Mouse (Mus musculus): ENCODE results near the gene Pjvk.

Gene Pjvk

GRCm38 (mm10) chr2:76671641-76672040, 23.4 kb downstream of the Pjvk start:
- DNase-seq: no peak

- no peak for DNase-seq
These were observed 24.0 kb downstream of the Pjvk start for GRCm38 (mm10) chr2:76672134-76672745.

DNA sequence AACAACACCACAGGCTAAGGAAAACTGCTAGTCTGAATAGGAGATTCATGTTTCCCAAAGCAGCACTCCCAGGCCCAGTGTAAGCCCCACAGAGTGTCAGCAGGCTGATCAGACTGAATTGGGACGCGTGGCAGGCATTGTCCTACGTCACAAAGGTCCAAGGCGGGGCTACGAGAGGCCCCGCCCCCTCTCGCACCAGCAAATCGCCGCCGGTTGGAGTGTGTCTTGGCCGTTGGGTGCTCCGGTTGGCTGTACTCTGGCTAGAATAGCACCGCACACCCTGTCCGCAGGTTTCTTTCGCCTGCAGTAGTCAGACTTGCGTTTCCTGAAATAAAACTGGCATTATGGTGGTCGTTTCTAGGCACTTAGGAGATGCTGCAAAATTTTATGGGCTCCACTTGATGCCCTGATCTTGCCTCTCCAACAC, 24.7 kb downstream of the Pjvk start, which contains the start of gene Fkbp7:
Gene Fkbp7, minus strand, starts transcription at position 151 of the 427 bp plus-strand sequence.
- peak; percentile 91 for DNase-seq

DNA sequence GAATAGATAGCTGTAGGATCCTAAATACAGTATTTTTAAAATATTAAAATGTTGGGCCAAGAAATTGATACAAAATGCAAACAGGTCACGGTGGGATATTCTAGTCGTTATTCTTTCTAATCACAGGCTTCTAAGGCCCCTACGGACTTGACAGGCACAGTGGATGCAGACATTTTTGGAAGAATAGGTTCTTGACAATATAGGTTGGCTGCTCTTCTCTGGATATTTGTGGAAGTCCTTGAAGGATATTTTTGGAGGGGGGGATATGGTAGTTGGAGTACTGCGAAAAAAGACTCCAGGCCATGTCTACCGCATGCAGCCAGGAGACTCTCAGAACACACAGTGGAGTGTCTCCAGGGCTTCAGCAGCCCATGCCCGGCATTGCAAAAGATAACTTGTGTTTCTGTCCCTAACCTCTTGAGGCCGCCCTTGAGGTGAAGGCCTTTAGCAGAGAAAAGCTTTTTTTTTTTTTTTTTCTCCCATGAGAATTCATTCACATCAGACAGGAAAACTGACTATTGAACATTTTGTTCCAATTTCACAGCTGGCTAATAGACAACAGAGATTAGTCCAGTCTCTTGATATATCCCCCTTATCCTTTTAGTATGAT, 25.3 kb downstream of the Pjvk start:
- peak; percentile 62 for DNase-seq

DNA sequence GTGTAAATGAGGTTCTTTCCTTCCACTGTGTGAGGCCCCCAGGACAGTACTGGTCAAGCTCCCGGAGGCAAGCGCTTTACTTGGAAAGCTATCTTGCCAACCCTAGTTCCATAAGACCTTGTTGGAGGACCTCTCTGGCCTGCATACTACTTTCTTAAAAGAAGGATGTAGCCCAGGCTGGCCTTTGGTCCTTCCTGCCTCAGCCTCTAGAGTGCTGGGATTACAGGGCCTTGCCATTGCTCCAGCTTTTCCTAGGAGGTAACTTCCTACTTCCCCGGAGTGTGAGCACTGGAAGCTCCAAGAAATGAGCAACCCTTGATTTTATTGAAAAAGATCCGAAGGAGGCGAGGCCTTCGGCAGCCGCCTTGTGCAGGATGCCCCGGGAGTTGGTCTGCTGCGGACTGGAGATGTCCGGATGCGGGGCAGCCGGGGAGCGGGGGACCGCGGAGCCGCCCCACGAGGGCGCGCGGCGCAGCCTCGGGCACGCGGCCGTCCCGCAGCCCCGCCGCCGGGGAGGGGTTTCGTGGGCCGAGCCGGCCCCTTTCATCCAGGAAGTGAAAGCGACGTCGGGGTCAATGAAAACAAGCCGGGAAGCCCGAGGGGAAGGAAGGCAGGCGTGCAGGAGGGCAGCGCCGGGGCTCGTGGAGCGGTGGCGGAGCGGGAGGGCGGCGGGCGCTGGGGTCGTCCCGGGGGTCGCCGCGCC, 26.6 kb downstream of the Pjvk start, which contains the start of gene Plekha3:
Gene Plekha3, plus strand, starts transcription at position 557 of the 703 bp plus-strand sequence.
- DNase-seq: peak; percentile 86

GRCm38 (mm10) chr2:76675451-76675850, 27.2 kb downstream of the Pjvk start:
- no peak for DNase-seq

DNA sequence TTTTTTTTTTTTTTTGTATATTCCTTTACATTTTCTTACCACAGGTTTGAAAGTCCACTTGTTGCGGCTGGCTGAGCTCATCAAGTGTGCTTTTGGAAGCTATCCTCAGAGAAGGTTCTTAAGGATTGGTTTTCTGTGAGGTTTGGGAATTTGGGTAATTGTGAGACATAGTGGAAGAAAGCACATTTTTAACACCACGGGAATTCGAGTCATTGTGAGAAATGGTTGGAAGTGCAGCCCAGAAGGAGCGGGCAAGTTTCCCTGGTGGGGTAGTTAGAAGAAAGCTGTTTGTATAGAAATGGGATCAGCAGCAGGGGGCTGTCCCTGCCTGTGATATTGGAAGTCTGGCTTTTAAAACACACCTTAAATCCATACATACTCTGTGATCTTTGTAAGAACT, 27.7 kb downstream of the Pjvk start:
- no peak for DNase-seq

GRCm38 (mm10) chr2:76676401-76677226, 28.3 kb downstream of the Pjvk start:
- no peak for DNase-seq

- DNase-seq: no peak
These were observed 34.0 kb downstream of the Pjvk start for GRCm38 (mm10) chr2:76682301-76682700.

GRCm38 (mm10) chr2:76686986-76687385, 38.7 kb downstream of the Pjvk start:
- no peak for DNase-seq

- DNase-seq: no peak
These were observed 39.3 kb downstream of the Pjvk start for GRCm38 (mm10) chr2:76687608-76688007.

DNA sequence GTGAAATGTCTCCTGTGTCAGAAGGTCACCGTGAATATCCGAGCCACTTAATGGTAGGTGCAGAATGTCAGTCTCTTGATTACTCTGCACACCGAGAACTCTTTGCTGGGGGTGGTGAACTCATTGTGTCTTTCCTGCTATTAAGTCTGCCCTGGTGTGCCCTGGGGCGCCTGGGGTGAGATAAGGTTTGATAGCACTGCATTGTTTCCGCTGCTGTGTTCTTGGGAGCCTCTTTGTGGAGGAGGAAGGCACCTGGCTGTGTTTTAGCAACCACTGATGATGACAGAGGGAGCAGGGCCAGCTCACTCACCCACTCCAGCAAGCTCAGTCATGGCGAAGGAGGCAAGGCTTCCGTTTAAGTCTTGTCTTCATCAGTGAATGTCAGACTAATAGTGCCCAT, 39.9 kb downstream of the Pjvk start:
- DNase-seq: no peak

GRCm38 (mm10) chr2:76690436-76691204, 42.3 kb downstream of the Pjvk start:
- peak; percentile 81 for DNase-seq

GRCm38 (mm10) chr2:76693765-76694164, 45.5 kb downstream of the Pjvk start:
- no peak for DNase-seq

DNA sequence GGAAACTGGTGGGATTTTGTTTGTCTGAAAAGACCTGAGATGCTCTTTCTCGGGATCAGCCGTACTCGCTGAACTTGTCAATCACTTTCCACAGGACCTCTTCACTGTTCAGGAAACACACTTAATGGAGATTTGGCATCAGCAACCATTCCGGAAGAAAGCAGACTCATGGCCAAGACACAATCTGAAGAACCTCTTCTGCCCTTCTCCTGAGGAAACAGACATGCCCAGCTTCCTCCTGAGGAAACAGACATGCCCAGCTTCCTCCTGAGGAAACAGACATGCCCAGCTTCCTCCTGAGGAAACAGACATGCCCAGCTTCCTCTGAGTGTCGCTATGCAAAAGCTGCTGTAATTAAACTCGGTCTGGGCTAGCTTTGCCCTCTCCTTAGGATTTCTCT, 47.0 kb downstream of the Pjvk start:
- DNase-seq: no peak

DNA sequence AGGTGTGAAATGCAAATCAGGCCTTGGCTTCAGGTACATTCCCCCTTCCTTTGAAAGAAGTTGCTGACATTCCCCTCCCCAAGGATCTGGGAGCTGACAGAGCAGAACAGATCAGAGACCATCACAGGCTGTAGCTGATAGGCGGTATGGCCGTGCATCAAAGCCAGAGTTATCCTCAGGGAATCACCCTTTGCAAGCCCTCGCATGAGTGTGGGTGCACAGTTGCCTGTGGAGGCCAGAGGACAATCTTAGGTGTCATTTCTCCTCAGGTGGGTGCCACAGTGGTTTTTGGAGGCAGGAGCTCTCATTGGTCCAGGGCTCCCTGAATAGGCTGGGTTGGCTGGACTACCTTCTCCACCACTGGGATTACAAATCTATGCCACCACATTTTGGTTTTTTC, 53.9 kb downstream of the Pjvk start:
- DNase-seq: no peak

DNA sequence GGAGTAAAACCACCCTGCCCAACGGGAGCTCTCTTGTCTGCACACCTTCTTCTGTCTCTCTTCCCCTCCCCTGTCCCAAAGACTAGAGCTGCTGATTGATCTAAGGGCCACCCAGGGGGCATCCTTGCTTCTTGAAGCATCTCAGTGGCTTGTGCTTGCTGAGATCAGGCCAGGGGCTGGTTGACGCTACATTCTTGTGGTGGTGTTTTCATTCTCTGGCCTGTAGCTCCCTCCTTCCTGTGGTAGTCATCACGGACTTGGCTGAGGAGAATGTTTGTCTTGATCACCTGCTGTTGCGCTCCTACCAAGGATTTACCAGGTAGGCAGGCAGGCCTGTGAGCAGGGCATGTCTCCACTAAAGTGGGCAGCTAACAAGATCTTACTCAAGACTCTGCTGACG, 54.5 kb downstream of the Pjvk start:
- no peak for DNase-seq

GRCm38 (mm10) chr2:76705655-76706054, 57.4 kb downstream of the Pjvk start:
- no peak for DNase-seq

Data from lung, postnatal 14 days (tissue).